Mouse (Mus musculus): ENCODE measurements at regions not wholly inside any gene's neighbourhood (a gene's known extent, or its start where the extent isn't known, plus 50 kb on each side); places are given as distances from the start of the nearest gene placed in this dataset.

DNA sequence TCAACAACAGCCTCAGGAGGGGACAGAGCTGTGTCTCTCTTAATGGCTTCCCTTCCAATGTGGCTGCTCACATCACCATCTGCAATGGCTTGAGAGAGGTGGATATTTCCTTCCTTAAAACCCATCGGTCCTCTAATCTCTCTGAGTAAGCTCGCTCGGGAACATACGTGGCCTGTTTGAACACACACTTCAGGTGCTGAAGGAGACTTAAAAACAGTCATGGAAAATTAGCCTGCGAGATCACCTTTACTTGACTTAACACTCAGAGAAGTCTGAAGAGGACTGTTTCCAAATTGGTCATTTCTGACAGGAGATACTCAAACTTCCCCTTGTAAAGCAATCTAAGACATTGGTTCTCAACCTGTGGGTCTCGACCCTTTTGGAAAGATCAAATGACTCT lies 83.0 kb downstream of the Vegfa start:
- ATAC-seq (ENCODE audit: insufficient read depth, low FRiP score), result no peak
- H3K4me2 ChIP-seq (ENCODE audit: low read depth, low read length), result no peak overlapping the region
- no peaks in the 10 kb centered on the region for H3K36me3 ChIP-seq (ENCODE audit: control insufficient read depth, insufficient read depth, low read length)
- no peak overlapping the region for H3K9ac ChIP-seq (ENCODE audit: low read length)
- H3K27me3 ChIP-seq (ENCODE audit: control insufficient read depth, insufficient read depth, low read length), result no peaks in the 10 kb centered on the region
- no peaks in the 10 kb centered on the region for H3K9me3 ChIP-seq (replicated peaks; ENCODE audit: control insufficient read depth, low read length)
- H3K4me3 ChIP-seq (replicated peaks; ENCODE audit: low read length), result no peak overlapping the region
- H3K4me1 ChIP-seq (ENCODE audit: control insufficient read depth, insufficient read depth, low read length), result no peaks in the 10 kb centered on the region
- no peak overlapping the region for H3K27ac ChIP-seq (ENCODE audit: low read length)
- 81% methylated on average over 6 of the region's 6 CpGs for WGBS

DNA sequence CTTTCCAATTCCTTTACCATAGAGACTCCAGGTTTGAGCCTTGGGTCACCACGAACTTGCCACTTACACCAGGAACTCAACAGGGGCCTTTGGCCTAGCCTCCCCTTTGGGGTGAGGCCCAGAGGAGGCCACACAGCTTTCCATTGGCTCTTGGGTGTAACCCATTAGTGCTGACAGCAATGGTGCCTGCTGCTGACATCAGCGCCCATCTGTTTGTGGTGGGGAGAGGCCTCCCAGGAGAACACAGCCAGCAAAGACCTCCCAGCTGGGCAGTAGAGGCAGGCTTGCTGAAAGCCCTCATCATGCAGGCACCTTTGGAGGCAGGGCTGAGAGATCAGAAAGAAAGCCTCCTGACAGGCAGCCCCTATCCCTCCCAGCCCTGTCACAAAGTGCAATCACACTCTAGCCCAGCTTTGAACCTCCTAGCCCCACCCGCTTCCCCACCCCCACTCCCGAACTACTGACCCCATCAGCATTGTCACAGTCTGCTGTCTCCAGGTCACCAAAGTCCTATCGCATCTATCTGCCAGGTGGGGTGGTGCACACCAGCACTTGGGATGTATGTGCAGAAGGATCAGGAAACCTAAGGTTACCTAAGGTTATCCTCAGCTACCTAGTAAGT lies 83.7 kb downstream of the Vegfa start:
- Histone ChIP-seq H3K4me3 (replicated peaks; ENCODE audit: low read length) (no peak overlapping the region), H3K9me3 (replicated peaks; ENCODE audit: control insufficient read depth, low read length) (no peaks in the 10 kb centered on the region), H3K27ac (ENCODE audit: low read length) (no peak overlapping the region), H3K4me2 (ENCODE audit: low read depth, low read length) (no peak overlapping the region), H3K27me3 (ENCODE audit: control insufficient read depth, insufficient read depth, low read length) (no peaks in the 10 kb centered on the region), H3K4me1 (ENCODE audit: control insufficient read depth, insufficient read depth, low read length) (no peaks in the 10 kb centered on the region), H3K9ac (ENCODE audit: low read length) (no peak overlapping the region), H3K36me3 (ENCODE audit: control insufficient read depth, insufficient read depth, low read length) (no peaks in the 10 kb centered on the region)
- no peak for ATAC-seq (ENCODE audit: insufficient read depth, low FRiP score)
- 47% methylated on average over 5 of the region's 5 CpGs for WGBS

DNA sequence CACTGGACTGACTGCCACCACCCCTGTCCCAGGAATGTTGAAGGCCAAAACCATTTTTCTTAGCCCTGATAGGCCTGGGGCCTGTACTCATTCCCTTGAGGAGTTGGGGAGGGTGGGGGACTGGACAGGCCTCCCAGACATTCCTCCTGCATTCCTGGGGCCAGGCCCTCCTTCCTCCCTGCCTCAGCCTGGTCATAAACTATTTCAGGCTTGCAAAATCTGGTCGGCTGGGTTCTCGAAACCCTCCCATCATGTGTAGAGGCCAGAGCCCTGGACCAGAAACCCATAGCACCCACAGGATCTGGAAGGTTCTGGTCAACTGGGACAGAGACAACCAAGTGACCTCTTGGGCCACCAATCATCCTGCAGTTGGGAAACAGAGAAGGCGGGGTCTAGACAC lies 87.2 kb downstream of the Vegfa start:
- Histone ChIP-seq H3K4me2 (ENCODE audit: low read depth, low read length) (no peak overlapping the region), H3K9ac (ENCODE audit: low read length) (no peak overlapping the region), H3K4me3 (replicated peaks; ENCODE audit: low read length) (no peak overlapping the region), H3K36me3 (ENCODE audit: control insufficient read depth, insufficient read depth, low read length) (no peaks in the 10 kb centered on the region), H3K4me1 (ENCODE audit: control insufficient read depth, insufficient read depth, low read length) (no peaks in the 10 kb centered on the region), H3K9me3 (replicated peaks; ENCODE audit: control insufficient read depth, low read length) (no peaks in the 10 kb centered on the region), H3K27ac (ENCODE audit: low read length) (no peak overlapping the region), H3K27me3 (ENCODE audit: control insufficient read depth, insufficient read depth, low read length) (no peaks in the 10 kb centered on the region)
- WGBS, result 61% methylated on average over 3 of the region's 3 CpGs
- ATAC-seq (ENCODE audit: insufficient read depth, low FRiP score), result no peak

DNA sequence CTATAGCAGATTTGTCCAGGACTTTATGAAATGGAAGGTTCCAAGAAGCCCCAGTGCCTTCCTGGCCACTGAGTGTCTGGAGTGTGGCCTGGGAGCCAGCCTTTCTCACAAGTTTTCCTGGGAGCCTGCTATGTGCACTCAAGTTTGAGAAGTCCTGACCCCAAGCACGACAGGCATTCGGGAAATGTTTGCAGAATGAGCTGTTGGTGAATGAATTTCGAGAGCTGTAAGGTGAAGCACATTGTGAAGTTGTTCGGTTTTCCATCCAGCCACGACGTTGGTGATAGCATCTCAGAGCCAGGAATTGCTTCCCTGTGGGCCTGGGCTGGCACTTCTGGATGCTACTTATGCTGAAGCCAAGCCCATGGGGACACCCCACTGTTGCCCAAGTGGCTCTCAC lies 88.9 kb downstream of the Vegfa start:
- Histone ChIP-seq H3K9me3 (replicated peaks; ENCODE audit: control insufficient read depth, low read length) (no peaks in the 10 kb centered on the region), H3K27me3 (ENCODE audit: control insufficient read depth, insufficient read depth, low read length) (no peaks in the 10 kb centered on the region), H3K9ac (ENCODE audit: low read length) (no peak overlapping the region), H3K4me2 (ENCODE audit: low read depth, low read length) (no peak overlapping the region), H3K27ac (ENCODE audit: low read length) (no peak overlapping the region), H3K4me3 (replicated peaks; ENCODE audit: low read length) (no peak overlapping the region), H3K4me1 (ENCODE audit: control insufficient read depth, insufficient read depth, low read length) (no peaks in the 10 kb centered on the region), H3K36me3 (ENCODE audit: control insufficient read depth, insufficient read depth, low read length) (no peaks in the 10 kb centered on the region)
- ATAC-seq (ENCODE audit: insufficient read depth, low FRiP score), result no peak
- WGBS, result 55% methylated on average over 6 of the region's 6 CpGs

DNA sequence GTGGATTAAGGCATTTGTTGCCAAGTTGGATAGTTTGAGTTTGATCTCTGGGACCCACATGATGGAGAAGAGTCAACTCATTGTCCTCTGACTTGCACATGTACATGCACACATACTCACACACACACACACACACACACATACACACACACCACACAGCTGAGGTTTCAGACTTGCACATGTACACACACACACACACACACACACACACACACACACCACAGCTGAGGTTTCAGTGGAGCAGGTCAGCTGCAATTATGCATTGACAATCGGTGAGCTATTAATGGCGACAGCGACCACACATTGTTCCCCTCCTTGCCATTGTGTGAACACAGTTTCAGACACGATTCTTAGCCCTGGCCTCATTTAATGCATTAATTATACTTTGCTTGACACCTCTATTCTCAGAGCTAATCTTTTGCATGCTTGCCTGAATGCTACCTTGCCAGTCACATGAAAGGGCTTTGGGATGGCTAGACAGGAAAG lies 90.2 kb downstream of the Vegfa start:
- Histone ChIP-seq H3K9me3 (replicated peaks; ENCODE audit: control insufficient read depth, low read length) (no peaks in the 10 kb centered on the region), H3K36me3 (ENCODE audit: control insufficient read depth, insufficient read depth, low read length) (no peaks in the 10 kb centered on the region), H3K4me3 (replicated peaks; ENCODE audit: low read length) (no peak overlapping the region), H3K4me2 (ENCODE audit: low read depth, low read length) (no peak overlapping the region), H3K9ac (ENCODE audit: low read length) (no peak overlapping the region), H3K27ac (ENCODE audit: low read length) (no peak overlapping the region), H3K27me3 (ENCODE audit: control insufficient read depth, insufficient read depth, low read length) (no peaks in the 10 kb centered on the region), H3K4me1 (ENCODE audit: control insufficient read depth, insufficient read depth, low read length) (no peaks in the 10 kb centered on the region)
- no peak for ATAC-seq (ENCODE audit: insufficient read depth, low FRiP score)
- WGBS, result 50% methylated on average over 4 of the region's 4 CpGs

DNA sequence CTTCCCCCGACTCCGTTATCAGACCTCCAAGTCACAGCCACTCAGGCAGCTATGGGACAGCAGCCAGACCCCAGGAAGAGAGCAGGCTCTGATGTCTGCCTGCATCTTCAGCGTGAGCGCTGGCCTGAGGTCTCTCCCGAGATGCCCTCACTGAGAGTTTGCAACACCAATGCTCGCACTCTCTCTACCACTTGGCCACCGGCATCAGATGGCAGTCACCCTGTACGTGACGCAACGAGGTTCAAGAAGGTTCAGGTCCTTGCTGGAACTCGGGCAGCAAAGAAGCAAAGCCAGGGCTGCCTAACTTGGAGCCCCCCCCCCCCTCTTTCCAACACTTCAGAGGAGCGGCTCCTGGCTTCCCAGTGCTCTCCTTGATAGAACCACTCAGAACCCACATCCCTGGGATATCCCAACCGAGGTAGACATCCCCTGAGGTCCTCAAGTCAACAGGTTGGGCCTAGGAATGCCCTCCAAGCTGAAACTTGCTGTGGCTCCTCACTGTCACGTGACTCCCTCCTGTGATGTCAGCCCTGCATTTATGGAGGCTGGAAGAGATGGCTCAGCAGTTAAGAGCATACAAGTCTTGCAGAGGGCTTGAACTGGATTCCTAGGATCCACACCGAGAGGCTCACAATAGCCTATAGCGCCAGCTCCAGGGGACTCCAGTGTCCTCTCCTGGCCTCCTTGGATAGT lies 91.9 kb downstream of the Vegfa start:
- no peak overlapping the region for H3K4me2 ChIP-seq (ENCODE audit: low read depth, low read length)
- 81% methylated on average over 16 of the region's 16 CpGs for WGBS
- H3K4me3 ChIP-seq (replicated peaks; ENCODE audit: low read length), result no peak overlapping the region
- no peaks in the 10 kb centered on the region for H3K36me3 ChIP-seq (ENCODE audit: control insufficient read depth, insufficient read depth, low read length)
- ATAC-seq (ENCODE audit: insufficient read depth, low FRiP score), result no peak
- no peak overlapping the region for H3K9ac ChIP-seq (ENCODE audit: low read length)
- no peaks in the 10 kb centered on the region for H3K9me3 ChIP-seq (replicated peaks; ENCODE audit: control insufficient read depth, low read length)
- H3K27me3 ChIP-seq (ENCODE audit: control insufficient read depth, insufficient read depth, low read length), result no peaks in the 10 kb centered on the region
- H3K27ac ChIP-seq (ENCODE audit: low read length), result no peak overlapping the region
- H3K4me1 ChIP-seq (ENCODE audit: control insufficient read depth, insufficient read depth, low read length), result no peaks in the 10 kb centered on the region

DNA sequence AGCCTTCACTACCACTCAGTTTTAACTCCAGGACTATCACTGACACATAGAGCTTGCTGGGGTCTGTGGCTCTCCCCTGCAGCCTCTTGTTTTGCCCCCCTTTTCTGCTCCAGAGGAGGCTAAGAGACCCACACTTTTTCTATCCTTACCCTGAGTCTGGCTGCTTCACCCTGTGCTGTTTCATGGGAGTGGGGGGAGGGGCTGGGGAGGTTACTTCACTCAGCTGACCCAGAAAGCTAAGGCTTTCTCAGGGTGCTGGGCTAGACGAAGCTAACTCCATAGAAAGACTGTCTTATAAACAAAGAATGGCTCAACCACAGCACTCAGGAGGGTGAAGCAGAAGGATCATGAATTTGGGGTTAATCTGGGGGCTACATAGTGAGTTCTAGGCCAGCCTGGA lies 93.9 kb downstream of the Vegfa start:
- no peaks in the 10 kb centered on the region for H3K36me3 ChIP-seq (ENCODE audit: control insufficient read depth, insufficient read depth, low read length)
- no peak for ATAC-seq (ENCODE audit: insufficient read depth, low FRiP score)
- H3K4me2 ChIP-seq (ENCODE audit: low read depth, low read length), result no peak overlapping the region
- no peaks in the 10 kb centered on the region for H3K9me3 ChIP-seq (replicated peaks; ENCODE audit: control insufficient read depth, low read length)
- no peaks in the 10 kb centered on the region for H3K4me1 ChIP-seq (ENCODE audit: control insufficient read depth, insufficient read depth, low read length)
- no peak overlapping the region for H3K27ac ChIP-seq (ENCODE audit: low read length)
- no peaks in the 10 kb centered on the region for H3K27me3 ChIP-seq (ENCODE audit: control insufficient read depth, insufficient read depth, low read length)
- no peak overlapping the region for H3K4me3 ChIP-seq (replicated peaks; ENCODE audit: low read length)
- WGBS, result 29% methylated on average over 1 of the region's 1 CpGs
- H3K9ac ChIP-seq (ENCODE audit: low read length), result no peak overlapping the region

DNA sequence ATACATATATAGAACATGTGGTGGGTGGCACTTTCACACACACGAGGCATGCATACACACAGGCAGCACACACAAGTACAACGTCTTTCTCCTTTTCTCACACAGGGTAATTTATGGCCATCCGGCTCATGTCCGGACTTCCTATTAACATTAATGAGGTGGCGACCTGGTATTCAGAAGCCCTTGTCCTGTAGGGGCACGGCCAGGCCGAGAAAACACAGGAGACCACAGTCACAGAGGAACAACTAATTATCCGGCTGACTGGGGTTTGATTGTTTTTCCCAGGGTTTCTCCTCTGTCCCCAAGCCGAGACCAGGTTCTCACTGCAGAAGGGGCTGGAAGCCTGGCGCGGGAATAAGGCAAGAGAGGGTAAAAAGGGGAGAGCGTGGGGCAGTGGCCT lies 95.6 kb downstream of the Vegfa start:
- no peaks in the 10 kb centered on the region for H3K9me3 ChIP-seq (replicated peaks; ENCODE audit: control insufficient read depth, low read length)
- no peak overlapping the region for H3K27ac ChIP-seq (ENCODE audit: low read length)
- no peaks in the 10 kb centered on the region for H3K36me3 ChIP-seq (ENCODE audit: control insufficient read depth, insufficient read depth, low read length)
- H3K9ac ChIP-seq (ENCODE audit: low read length), result no peak overlapping the region
- 59% methylated on average over 12 of the region's 12 CpGs for WGBS
- H3K4me2 ChIP-seq (ENCODE audit: low read depth, low read length), result no peak overlapping the region
- H3K4me1 ChIP-seq (ENCODE audit: control insufficient read depth, insufficient read depth, low read length), result no peaks in the 10 kb centered on the region
- no peaks in the 10 kb centered on the region for H3K27me3 ChIP-seq (ENCODE audit: control insufficient read depth, insufficient read depth, low read length)
- ATAC-seq (ENCODE audit: insufficient read depth, low FRiP score), result no peak
- no peak overlapping the region for H3K4me3 ChIP-seq (replicated peaks; ENCODE audit: low read length)

DNA sequence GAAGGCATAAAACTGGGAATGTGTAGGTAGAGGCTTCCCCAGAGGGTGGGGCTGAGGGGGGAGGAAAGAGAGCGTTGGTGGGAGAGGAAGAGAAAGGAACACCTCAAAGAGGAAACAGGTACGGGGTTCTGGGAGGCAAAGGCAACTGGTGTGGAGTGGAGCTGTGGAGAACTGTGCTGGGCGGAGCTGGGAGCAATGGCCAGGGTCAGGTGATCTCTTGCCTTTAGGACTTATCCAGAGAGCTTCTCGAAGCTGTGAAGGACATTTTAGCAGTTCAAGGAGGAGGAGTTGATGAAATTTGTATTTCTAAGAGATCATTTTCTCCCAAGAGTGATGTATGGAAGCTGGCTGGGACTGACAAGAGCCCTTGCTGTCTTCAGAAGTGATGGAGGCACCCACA lies 96.9 kb downstream of the Vegfa start:
- 66% methylated on average over 4 of the region's 4 CpGs for WGBS
- ATAC-seq (ENCODE audit: insufficient read depth, low FRiP score), result no peak
- H3K27me3 ChIP-seq (ENCODE audit: control insufficient read depth, insufficient read depth, low read length), result no peaks in the 10 kb centered on the region
- H3K36me3 ChIP-seq (ENCODE audit: control insufficient read depth, insufficient read depth, low read length), result no peaks in the 10 kb centered on the region
- H3K9ac ChIP-seq (ENCODE audit: low read length), result no peak overlapping the region
- H3K4me1 ChIP-seq (ENCODE audit: control insufficient read depth, insufficient read depth, low read length), result no peaks in the 10 kb centered on the region
- no peak overlapping the region for H3K27ac ChIP-seq (ENCODE audit: low read length)
- H3K9me3 ChIP-seq (replicated peaks; ENCODE audit: control insufficient read depth, low read length), result no peaks in the 10 kb centered on the region
- no peak overlapping the region for H3K4me3 ChIP-seq (replicated peaks; ENCODE audit: low read length)
- H3K4me2 ChIP-seq (ENCODE audit: low read depth, low read length), result no peak overlapping the region
